Mouse (Mus musculus) CH12.LX (cell line): ENCODE results near the gene Cd300ld3. TPM values are rescaled to one million over a fixed set of nuclear protein-coding genes. Genes with fewer than 3 reads are reported as not detected.

Experiments used
- DNase-seq: peaks from one replicate; pipeline ENCODE4 v3.0.0-alpha.2; 2013; ENCODE audit errors: extremely low read depth
- H3K27ac ChIP-seq: 2 replicates; pipeline ENCODE4 v1.5.1; 2012; ENCODE audit warnings: low read depth, mild to moderate bottlenecking, control low read depth, moderate library complexity; ENCODE audit not compliant: insufficient read depth
- H3K27me3 ChIP-seq: replicated peaks from 2 replicates; pipeline ENCODE3; 2012; ENCODE audit warnings: inconsistent platforms
- H3K36me3 ChIP-seq, 2 experiments: replicated peaks in 1 of 2; 2 replicates each; pipeline versions ENCODE3 to v1.6.1; 2012; ENCODE audit warnings: inconsistent platforms in 1 of 2, low read length in 1 of 2, mild to moderate bottlenecking in 1 of 2, mixed read lengths in 1 of 2, moderate library complexity in 1 of 2; ENCODE audit not compliant: control insufficient read depth in 1 of 2, insufficient read depth in 1 of 2
- H3K4me1 ChIP-seq, 2 experiments: 2 replicates each; pipeline ENCODE4 v1.6.1; 2012; ENCODE audit warnings: inconsistent platforms in 1 of 2, moderate library complexity in 1 of 2; ENCODE audit not compliant: insufficient read depth in 2 of 2, control insufficient read depth in 1 of 2
- H3K4me2 ChIP-seq: 2 replicates; pipeline ENCODE4 v1.6.1; 2012; ENCODE audit warnings: low read depth, mild to moderate bottlenecking, control low read depth; ENCODE audit not compliant: poor library complexity, insufficient read depth, severe bottlenecking
- H3K4me3 ChIP-seq, 3 experiments: fragments of 150-350 bp in 1 of 3; sonication (generic) in 1 of 3; replicated peaks in 1 of 3; 2 replicates each; pipeline versions ENCODE3 to v1.5.1; 2011 to 2012; ENCODE audit warnings: low read depth in 2 of 3, low read length in 2 of 3, mild to moderate bottlenecking in 2 of 3, moderate library complexity in 2 of 3, control low read depth in 1 of 3, improper control_type of control experiment in 1 of 3, inconsistent platforms in 1 of 3, mixed read lengths in 1 of 3; ENCODE audit not compliant: poor library complexity in 1 of 3
- H3K79me2 ChIP-seq: replicated peaks from 2 replicates; pipeline ENCODE4 v1.6.1; 2012; ENCODE audit warnings: mild to moderate bottlenecking, moderate library complexity; ENCODE audit not compliant: control insufficient read depth, poor library complexity, insufficient read depth, severe bottlenecking; ENCODE audit errors: extremely low read depth
- H3K9ac ChIP-seq: 2 replicates; pipeline ENCODE4 v1.6.1; 2012; ENCODE audit warnings: low read depth, mild to moderate bottlenecking, control low read depth, moderate library complexity; ENCODE audit not compliant: insufficient read depth
- H3K9me3 ChIP-seq: replicated peaks from 2 replicates; pipeline ENCODE3; 2012; ENCODE audit warnings: low read length, inconsistent platforms, mixed read lengths
- BHLHE40 ChIP-seq: IDR thresholded peaks from 2 replicates; pipeline ENCODE4 v1.6.1; 2011; ENCODE audit warnings: mild to moderate bottlenecking, low read depth, low read length, improper control_type of control experiment
- CTCF ChIP-seq, 2 experiments: IDR thresholded peaks in 1 of 2; conservative IDR thresholded peaks in 1 of 2; 2 replicates each; pipeline ENCODE4 v1.5.1; 2011 to 2012; ENCODE audit warnings: low read depth in 2 of 2, low read length in 2 of 2, improper control_type of control experiment in 1 of 2, inconsistent platforms in 1 of 2, mild to moderate bottlenecking in 1 of 2, moderate library complexity in 1 of 2
- E2F4 ChIP-seq: IDR thresholded peaks from 2 replicates; pipeline ENCODE4 v1.6.1; 2011; ENCODE audit warnings: low read depth, low read length, improper control_type of control experiment; ENCODE audit not compliant: insufficient replicate concordance
- ELF1 ChIP-seq: IDR thresholded peaks from 2 replicates; pipeline ENCODE4 v1.6.1; 2014; ENCODE audit warnings: low read depth, mild to moderate bottlenecking, inconsistent platforms, low read length, improper control_type of control experiment
- ETS1 ChIP-seq: conservative IDR thresholded peaks from 2 replicates; pipeline ENCODE4 v1.6.1; 2012; ENCODE audit warnings: low read depth, mild to moderate bottlenecking, inconsistent platforms, low read length, improper control_type of control experiment, moderate library complexity
- IRF4 ChIP-seq: IDR thresholded peaks from 2 replicates; pipeline ENCODE4 v1.6.1; 2014; ENCODE audit warnings: low read depth, mild to moderate bottlenecking, inconsistent platforms, low read length, improper control_type of control experiment
- MAFK ChIP-seq: IDR thresholded peaks from 2 replicates; pipeline ENCODE4 v1.6.1; 2011; ENCODE audit warnings: low read length, improper control_type of control experiment; ENCODE audit not compliant: insufficient replicate concordance
- MAX ChIP-seq: IDR thresholded peaks from 2 replicates; pipeline ENCODE4 v1.6.1; 2011; ENCODE audit warnings: low read length, improper control_type of control experiment
- MAZ ChIP-seq: IDR thresholded peaks from 2 replicates; pipeline ENCODE4 v1.6.1; 2012; ENCODE audit warnings: low read depth, mild to moderate bottlenecking, inconsistent platforms, low read length, improper control_type of control experiment, moderate library complexity
- MXI1 ChIP-seq: IDR thresholded peaks from 2 replicates; pipeline ENCODE4 v1.6.1; 2011; ENCODE audit warnings: mild to moderate bottlenecking, low read depth, low read length, improper control_type of control experiment
- PAX5 ChIP-seq: IDR thresholded peaks from 2 replicates; pipeline ENCODE4 v1.6.1; 2012; ENCODE audit warnings: low read length, inconsistent platforms, mixed read lengths
- POLR2A ChIP-seq: IDR thresholded peaks from 2 replicates; pipeline ENCODE4 v1.6.1; 2011; ENCODE audit warnings: low read depth, mild to moderate bottlenecking, improper control_type of control experiment, low read length
- POLR2AphosphoS2 ChIP-seq: IDR thresholded peaks from 2 replicates; pipeline ENCODE4 v1.6.1; 2011; ENCODE audit warnings: low read depth, low read length, improper control_type of control experiment
- SMC3 ChIP-seq: IDR thresholded peaks from 2 replicates; pipeline ENCODE4 v1.6.1; 2011; ENCODE audit warnings: low read depth, low read length, improper control_type of control experiment
- TBP ChIP-seq: conservative IDR thresholded peaks from 2 replicates; pipeline ENCODE4 v1.6.1; 2011; ENCODE audit warnings: low read depth, low read length, improper control_type of control experiment
- TCF12 ChIP-seq: IDR thresholded peaks from 2 replicates; pipeline ENCODE4 v1.6.1; 2014; ENCODE audit warnings: low read depth, mild to moderate bottlenecking, inconsistent platforms, low read length, improper control_type of control experiment
- UBTF ChIP-seq: IDR thresholded peaks from 2 replicates; pipeline ENCODE4 v1.6.1; 2012; ENCODE audit warnings: low read depth, mild to moderate bottlenecking, inconsistent platforms, low read length, improper control_type of control experiment, moderate library complexity
- USF1 ChIP-seq: IDR thresholded peaks from 2 replicates; pipeline ENCODE4 v1.6.1; 2014; ENCODE audit warnings: low read depth, mild to moderate bottlenecking, inconsistent platforms, low read length, improper control_type of control experiment
- ZC3H11A ChIP-seq: IDR thresholded peaks from 2 replicates; pipeline ENCODE4 v1.6.1; 2012; ENCODE audit warnings: low read depth, mild to moderate bottlenecking, inconsistent platforms, low read length, improper control_type of control experiment
- ZKSCAN1 ChIP-seq: IDR thresholded peaks from 2 replicates; pipeline ENCODE4 v1.6.1; 2012; ENCODE audit warnings: low read depth, inconsistent platforms, low read length, improper control_type of control experiment, borderline replicate concordance
- ZMIZ1 ChIP-seq: IDR thresholded peaks from 2 replicates; pipeline ENCODE4 v1.6.1; 2012; ENCODE audit warnings: low read depth, mild to moderate bottlenecking, inconsistent platforms, low read length, improper control_type of control experiment
- ZNF384 ChIP-seq: IDR thresholded peaks from 2 replicates; pipeline ENCODE4 v1.6.1; 2012; ENCODE audit warnings: low read depth, low read length, improper control_type of control experiment, inconsistent platforms
- dilution Hi-C: fragments of 300-500 bp; cut with MboI; formaldehyde crosslinking; loops from 2 replicates; pipeline ENCODE4 v1.14.3; 2020; ENCODE audit warnings: low sequenced_read_pairs; ENCODE audit not compliant: extremely low pct_unique_long_range_greater_than_20kb, extremely low pct_ligation_motif_present
- in situ Hi-C: fragments of 300-500 bp; cut with MboI; formaldehyde crosslinking; loops from 3 replicates; pipeline ENCODE4 v1.14.3; 2019; ENCODE audit warnings: low sequenced_read_pairs, low pct_ligation_motif_present, low pct_unique_long_range_greater_than_20kb, mixed read lengths
- polyA plus RNA-seq: library from polyadenylated mRNA; unstranded; fragments of >175 nt; gene quantifications from 2 replicates; pipeline ENCODE4 v1.2.1, GENCODE M21; 2012; ENCODE audit warnings: low read depth; ENCODE audit not compliant: insufficient read length
- total RNA-seq, 2 experiments: library from RNA; depleted of rRNA; stranded (reverse); fragments of 300-350 nt in 1 of 2; fragments of >200 nt in 1 of 2; gene quantifications; 2 replicates each; pipeline ENCODE4 v1.2.3; 2012 to 2014

Gene Cd300ld3
- total and polyA plus RNA-seq, 3 experiments: 0.37 to 0.42 TPM; not detected in 1

GRCm38 (mm10) chr11:115066768-115067167, 18.6 kb upstream of the Cd300ld3 start (continued):
- TF ChIP-seq PAX5: no peak
- no peak for TF ChIP-seq MAZ
- TF ChIP-seq, all 38 proteins: peak for 7

- Histone ChIP-seq H3K79me2 (no peaks in the 10 kb centered on the region), H3K9me3 (no peaks in the 10 kb centered on the region), H3K4me3 (no peak within 1 kb of the TSS), H3K27me3 (peaks cover 80% of the 10 kb centered on the region), H3K4me2 (no peak within 1 kb of the TSS), H3K9ac (no peak within 1 kb of the TSS), H3K36me3 (no peaks in the 10 kb centered on the region), H3K27ac (no peak within 1 kb of the TSS), H3K4me1 (peaks cover 9 to 15% of the 10 kb centered on the region in 2 experiments)
- TF ChIP-seq BHLHE40: no peak
- TF ChIP-seq TBP: no peak
- no peak for TF ChIP-seq ZKSCAN1
- TF ChIP-seq SMC3: no peak
- no peak for TF ChIP-seq ZMIZ1
- TF ChIP-seq ZNF384: no peak
- no peak for TF ChIP-seq IRF4
- TF ChIP-seq USF1: no peak
- no peak for TF ChIP-seq TCF12
- TF ChIP-seq ZC3H11A: no peak
- TF ChIP-seq MAX: no peak
- no peak for TF ChIP-seq POLR2AphosphoS2
- no peak for TF ChIP-seq UBTF
- TF ChIP-seq POLR2A: no peak
- no peak for DNase-seq
- dilution Hi-C loops (no loop called here), in situ Hi-C loops (no loop called here)
Observed at GRCm38 (mm10) chr11:115062077-115062476, 13.9 kb upstream of the Cd300ld3 start, which contains the start of gene Cd300e. Gene Cd300e, minus strand, starts transcription at chr11:115062177.

GRCm38 (mm10) chr11:115059797-115060196, 11.6 kb upstream of the Cd300ld3 start:
- no peak overlapping the region for H3K4me2 ChIP-seq
- H3K36me3 ChIP-seq: no peaks in the 10 kb centered on the region
- no peaks in the 10 kb centered on the region for H3K9me3 ChIP-seq
- no peak for DNase-seq
- no peak overlapping the region for H3K9ac ChIP-seq
- TF ChIP-seq IRF4 (no peak), E2F4 (no peak), CTCF (conservative IDR thresholded peaks at IDR 0.05 in 1 of 2, IDR thresholded peaks at IDR 0.05 in 1 of 2; ENCODE audit: low read depth in 2 of 2, low read length in 2 of 2) (no peak), MXI1 (no peak), MAFK (no peak), ELF1 (no peak), ETS1 (no peak), USF1 (no peak)
- peaks cover 83% of the 10 kb centered on the region for H3K27me3 ChIP-seq
- no peaks in the 10 kb centered on the region for H3K4me1 ChIP-seq
- dilution Hi-C loops (no loop called here), in situ Hi-C loops (loop anchor here (10.0 kb wide), 1 partner anchor 55 kb away; the partner anchor contains the start of gene Cd300c2)
- no peaks in the 10 kb centered on the region for H3K79me2 ChIP-seq
- H3K4me3 ChIP-seq: no peak overlapping the region
- no peak overlapping the region for H3K27ac ChIP-seq
